Mouse (Mus musculus) heart, postnatal 14 days (tissue): ENCODE data around the gene Ttc8. TPM values are rescaled to one million over a fixed set of nuclear protein-coding genes. Genes with fewer than 3 reads are reported as not detected.

Experiments used
- DNase-seq, 2 experiments: peaks; one replicate each; pipeline ENCODE4 v3.0.0; 2021 to 2022
- intact Hi-C: fragments of 180-260 bp; cut with DNase I; formaldehyde crosslinking; loops from one replicate; pipeline ENCODE4 v1.15.1; 2025
- total RNA-seq, 2 experiments: library from RNA; stranded (reverse); gene quantifications; 2 replicates each; pipeline ENCODE4 v1.2.3; 2021

Gene Ttc8
- total RNA-seq, 2 experiments from 2014 or later = 6.6 to 7.1 TPM

DNA sequence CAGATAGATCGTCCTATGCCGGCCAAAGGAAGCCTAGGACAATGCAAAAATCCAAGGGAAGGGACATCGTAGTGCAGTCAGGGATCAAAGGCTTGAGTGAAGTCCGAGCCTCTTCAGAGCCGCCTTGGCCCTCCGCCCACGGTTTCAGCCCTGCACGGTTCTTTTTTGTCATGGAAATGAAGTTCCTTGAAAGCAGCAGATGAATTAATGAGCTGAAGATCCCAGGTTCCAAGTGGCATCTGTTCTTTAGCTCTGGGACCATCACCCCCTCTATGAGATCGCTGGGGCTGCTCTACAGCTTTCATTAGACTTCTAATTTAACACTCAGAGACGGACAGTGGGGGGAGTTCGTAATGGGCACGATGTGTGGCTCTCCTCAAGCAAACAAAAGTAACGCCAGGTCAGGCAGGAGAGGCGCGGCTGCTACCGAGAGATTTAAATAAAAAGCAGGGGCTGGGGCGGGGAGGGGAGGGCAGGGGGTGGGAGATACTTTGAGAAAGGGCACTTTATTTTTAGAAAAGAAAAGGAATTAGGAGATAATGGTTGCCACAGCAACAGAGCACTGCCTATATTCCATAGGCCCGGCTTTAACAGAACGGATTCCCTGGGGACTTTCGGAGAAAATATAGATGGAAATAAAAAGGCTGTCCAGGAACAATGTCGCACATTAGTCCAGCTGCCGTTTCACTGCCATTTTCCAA, 90.9 kb downstream of the Ttc8 start:
- intact Hi-C loops = no loop called here
- no peak for DNase-seq

DNA sequence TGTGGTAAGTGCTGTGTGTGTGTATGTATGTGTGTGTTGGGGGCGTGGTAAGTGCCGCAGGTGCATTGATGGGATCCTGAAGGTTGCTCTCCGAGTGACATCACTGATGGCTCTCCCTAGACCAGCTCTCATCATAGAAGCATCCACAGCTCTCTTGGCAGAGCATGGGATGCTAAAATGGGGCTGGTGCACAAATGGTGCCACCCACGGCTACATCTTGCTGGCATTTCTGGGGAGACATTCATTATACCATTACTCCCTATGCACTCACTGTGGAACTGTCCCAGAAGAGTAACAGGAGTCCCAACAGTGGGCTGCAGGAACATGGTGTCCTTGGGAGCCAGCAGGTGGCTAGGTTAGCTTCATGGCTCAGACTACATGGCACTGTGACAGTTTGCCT, 95.5 kb downstream of the Ttc8 start:
- intact Hi-C loops = no loop called here
- DNase-seq = no peak

DNA sequence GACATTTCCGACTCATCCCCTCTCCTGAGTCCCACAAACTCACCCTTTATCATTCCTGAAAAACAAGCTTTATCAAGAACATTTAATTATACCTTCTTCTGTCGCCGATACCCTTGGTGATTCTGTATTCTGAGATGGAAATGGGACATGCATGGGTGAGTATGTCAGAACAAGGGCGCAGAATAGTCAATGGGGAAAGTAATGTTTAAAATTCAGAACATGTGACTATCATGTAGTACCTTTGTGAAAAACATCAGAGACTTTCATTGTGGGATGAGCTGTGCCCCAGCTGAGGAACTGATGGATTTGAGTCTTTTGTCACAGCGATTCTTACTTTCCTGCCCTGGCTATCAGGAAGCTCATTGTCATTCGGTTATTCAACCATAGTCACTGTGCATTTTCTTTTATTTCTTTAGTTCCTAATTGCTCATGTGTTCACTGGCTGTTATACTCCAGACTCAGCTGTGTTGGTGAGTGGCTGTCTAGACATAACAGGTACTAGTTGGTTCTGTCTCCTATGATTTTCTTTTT, 104.1 kb downstream of the Ttc8 start:
- intact Hi-C loops = no loop called here
- DNase-seq = no peak

DNA sequence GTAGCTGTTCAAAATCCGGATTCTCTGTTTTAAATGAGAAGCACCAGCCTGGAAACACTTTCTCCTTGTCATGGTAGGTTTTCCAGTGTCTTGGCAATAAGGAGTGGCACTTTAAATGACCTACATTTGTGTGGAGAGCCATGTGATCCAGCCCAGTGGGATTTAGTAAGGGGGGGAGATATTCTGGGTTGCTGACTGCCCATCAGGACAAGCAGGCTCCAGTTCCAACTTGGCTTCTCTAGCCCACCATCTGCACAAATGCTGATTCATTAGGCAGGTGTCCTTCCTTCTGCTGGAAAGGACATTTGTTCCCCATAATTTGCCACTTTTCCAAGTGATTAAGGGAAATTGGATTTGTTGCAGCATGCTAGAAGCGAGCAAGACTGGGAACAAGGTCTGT, 105.9 kb downstream of the Ttc8 start:
- intact Hi-C loops = no loop called here
- DNase-seq = no peak

DNA sequence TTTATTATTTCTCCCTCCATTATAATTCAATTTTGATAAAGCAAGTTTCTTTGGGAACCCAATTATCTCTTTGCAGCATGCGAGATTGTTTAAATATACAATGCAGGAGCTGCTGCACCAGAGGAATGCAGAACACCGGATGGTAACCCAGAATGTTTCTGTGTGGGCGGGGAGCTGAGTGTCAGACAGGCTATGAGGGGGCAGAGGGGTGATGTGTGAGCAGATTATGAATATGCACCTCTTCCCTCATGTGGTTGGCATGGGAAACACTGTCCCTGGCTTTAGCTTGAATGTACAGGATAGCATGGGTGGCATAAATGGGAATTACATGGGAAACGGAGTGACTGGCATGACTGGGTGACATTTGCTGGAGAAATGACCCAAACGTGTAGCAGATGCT, 108.3 kb downstream of the Ttc8 start:
- no peak for DNase-seq
- intact Hi-C loops = no loop called here

DNA sequence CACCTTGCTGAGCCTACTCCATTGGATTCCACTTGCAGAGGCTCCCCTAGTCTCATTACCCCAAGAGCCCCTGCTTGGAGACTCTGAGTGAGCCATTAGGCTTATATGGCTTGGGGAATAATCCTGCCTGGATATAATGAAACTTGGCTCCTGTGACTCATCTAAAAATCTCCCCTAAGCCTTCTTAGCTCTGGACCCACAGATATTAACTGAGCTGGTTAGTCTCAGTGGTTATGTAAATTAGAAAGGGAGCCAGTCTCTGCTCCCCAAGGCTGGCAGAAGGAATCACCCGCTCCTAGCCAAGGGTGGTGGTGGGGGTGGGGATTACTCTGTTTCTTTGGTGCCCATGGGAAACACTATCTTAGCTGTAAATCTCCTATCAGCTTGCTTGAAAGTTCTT, 109.6 kb downstream of the Ttc8 start:
- DNase-seq = no peak
- intact Hi-C loops = no loop called here

Other genes starting within 250 kb of the Ttc8 start
- 10 to 100 TPM; 21.6 to 22.5 TPM for gene Ptpn21, start 183.2 kb upstream of the Ttc8 start, total RNA-seq
- gene Zc3h14, start 173.6 kb upstream of the Ttc8 start, total RNA-seq = 10 to 100 TPM; 60.3 to 64.3 TPM
- 1 to 10 TPM; 3.4 to 3.7 TPM for gene Eml5, start 19.1 kb upstream of the Ttc8 start, total RNA-seq